Mouse (Mus musculus): ENCODE results near the gene Ppp1r12a.

- no peak for TF ChIP-seq CTCF (IDR thresholded peaks at IDR 0.05; ENCODE audit: low read depth)
- TF ChIP-seq EP300 (optimal IDR thresholded peaks at IDR 0.05), result no peak
These were observed 114.7 kb downstream of the Ppp1r12a start for GRCm38 (mm10) chr10:108276678-108277077.
